Mouse (Mus musculus): ENCODE measurements around the gene Dgcr8.

The Dgcr8 gene

DNA sequence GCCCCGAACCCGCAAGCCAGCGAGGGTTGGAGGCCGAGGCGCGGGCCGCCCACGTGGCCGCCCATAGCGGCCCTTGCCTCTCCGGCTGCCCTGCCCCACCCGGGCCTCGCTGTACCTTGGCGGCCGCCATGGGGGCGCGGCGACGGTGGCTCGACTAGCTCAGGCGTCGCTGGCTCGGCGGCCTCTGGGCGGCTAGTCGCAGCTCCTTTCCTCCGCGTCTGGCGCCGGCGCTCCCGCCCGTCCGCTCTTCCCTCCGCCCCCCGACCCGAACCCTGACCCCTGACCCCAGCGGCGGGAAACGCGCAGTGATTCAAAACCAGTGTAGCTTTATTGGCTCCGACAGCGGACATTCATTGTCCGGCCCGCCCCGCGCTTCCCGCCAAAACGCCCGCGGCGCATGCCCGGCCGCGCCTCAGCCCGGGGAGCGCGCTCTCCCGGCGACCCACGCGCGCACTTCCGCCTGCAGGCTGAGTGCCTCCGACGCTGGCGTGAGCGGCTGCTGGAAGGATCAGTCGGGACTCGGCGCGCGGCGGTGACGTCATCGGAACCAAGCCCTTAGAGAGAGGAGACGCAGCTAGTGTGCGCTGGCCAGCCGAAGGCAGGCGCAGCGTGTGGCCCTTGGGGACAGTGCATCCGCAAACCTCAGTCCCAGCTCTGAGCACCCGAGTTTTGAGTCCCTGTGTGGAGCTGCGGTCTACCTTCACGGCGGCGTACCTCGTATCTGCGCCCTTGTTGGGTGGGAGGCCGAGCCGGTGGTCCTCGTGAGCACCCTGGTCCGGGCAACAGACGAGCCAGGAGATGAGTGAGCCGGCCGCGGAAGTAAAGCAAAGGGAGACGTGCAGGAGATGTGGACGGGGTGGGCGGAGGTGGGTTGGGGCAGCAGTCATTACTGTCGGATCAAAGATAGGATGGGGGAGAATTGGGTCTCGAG is 40.3 kb downstream of the Dgcr8 start, which contains the start of the genes Trmt2a and Ranbp1:
Trmt2a (plus strand) TSS at position 247 of the 931 bp plus-strand sequence.
Ranbp1 (minus strand) TSS at position 300 of the 931 bp plus-strand sequence.
- peak; percentile 99 for DNase-seq

DNA sequence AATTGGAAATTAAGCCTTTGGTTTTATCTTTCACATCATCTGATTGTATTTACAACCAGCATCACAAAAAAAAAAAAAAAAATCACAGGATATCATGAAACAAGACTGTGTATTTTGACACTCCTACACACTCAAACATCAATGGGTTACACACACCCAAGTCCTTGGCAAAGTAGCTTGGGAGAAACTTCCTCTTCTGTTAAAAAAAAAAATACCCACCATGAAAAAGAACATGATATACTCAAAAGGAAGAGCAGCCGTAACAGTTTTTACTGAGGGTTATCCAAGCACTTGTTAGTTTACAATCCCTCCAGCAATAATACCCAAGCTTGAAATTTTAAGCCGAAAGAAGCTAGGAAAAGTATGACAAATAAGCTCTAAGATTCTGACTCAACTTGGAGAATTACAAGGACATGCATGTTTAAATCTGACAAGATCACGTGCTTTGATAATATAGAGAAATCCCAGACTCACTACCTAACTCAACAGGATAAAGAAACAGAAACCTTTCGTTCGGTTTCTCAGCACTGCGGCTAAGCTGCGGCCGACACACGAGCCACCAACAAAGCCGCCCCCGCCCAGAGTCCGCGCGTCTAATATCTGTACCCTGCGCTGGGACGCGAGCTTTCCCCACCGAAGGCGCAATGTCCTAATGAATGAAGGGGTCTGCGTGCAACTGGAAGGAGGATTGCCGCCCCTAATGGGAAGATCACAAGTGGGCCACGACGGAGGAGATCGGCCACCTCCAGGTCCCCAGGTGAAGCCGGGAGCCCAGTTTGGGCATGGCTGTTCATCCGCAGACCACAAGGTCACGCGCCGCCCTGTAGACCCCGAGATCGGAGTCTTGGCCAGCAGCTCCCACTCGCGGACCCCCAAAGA is 41.3 kb downstream of the Dgcr8 start:
- no peak for DNase-seq

- DNase-seq, result no peak
These were observed 47.5 kb downstream of the Dgcr8 start for GRCm38 (mm10) chr16:18241581-18241980.

GRCm38 (mm10) chr16:18236676-18237501 is 52.2 kb downstream of the Dgcr8 start:
- DNase-seq, result no peak

- peak; percentile 73 for DNase-seq
These were observed 53.5 kb downstream of the Dgcr8 start for GRCm38 (mm10) chr16:18235389-18236065.

GRCm38 (mm10) chr16:18234671-18235388 is 54.2 kb downstream of the Dgcr8 start, which contains the start of gene Zdhhc8:
TSS of gene Zdhhc8 (minus strand) at chr16:18235136.
- DNase-seq, result peak; percentile 80

DNA sequence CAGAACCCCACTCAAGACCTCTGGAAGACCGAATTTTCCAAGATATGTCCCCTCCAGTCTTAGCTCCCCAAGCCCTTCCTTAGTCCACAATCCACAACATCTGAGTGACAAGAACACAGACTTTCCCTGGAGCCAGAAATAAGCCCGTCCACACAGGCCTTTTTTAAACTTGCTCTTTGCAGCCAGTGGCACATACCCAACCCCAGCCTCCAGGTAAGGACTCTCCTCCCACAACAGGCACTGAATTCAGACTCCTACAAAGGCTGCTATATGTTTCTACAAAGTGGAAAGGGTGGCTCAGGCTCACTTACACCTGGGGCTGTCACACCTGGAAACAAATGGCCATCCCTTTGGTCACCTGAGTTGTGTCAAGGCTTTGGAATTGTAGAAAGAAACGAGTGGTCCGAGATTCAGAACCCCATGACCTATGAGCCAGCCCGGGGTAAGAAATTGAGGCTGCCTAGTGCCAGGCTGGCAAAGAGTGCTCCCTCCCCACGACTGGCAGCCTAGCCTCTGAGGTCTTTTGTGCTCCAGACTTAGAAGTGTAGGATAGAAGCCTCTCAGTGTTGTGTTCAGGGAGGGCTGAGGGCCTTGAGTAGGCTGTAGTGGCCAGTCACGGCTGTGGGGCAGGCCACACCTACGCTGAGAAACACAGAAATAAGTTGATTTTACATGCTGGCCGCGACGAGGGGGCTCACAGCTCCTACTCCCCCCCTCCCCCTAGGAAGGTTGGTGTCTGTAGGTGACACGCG is 55.0 kb downstream of the Dgcr8 start:
- DNase-seq, result no peak

DNA sequence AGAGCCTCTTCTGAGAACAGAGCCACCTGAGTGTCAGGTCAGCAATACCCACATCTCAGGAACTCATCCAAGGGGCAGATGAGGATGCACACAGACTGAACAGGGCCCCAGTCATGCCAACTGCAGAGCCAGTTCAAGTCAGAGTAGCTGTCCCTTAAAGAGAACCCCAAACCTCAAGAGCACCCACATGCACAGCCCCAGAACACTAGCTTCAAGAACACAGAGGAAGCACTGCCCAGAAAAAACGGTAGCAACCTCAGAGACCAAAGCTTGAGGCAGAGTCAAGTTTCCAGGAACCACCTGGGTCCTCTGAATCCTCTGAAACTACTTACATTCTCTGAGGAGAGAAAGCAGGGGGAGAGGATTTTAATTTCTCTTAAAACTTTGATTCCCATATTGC is 55.6 kb downstream of the Dgcr8 start:
- DNase-seq, result no peak

- no peak for DNase-seq
These were observed 57.6 kb downstream of the Dgcr8 start for GRCm38 (mm10) chr16:18231451-18231850.

GRCm38 (mm10) chr16:18231047-18231446 is 58.0 kb downstream of the Dgcr8 start:
- DNase-seq, result no peak

- DNase-seq, result no peak
These were observed 58.4 kb downstream of the Dgcr8 start for GRCm38 (mm10) chr16:18230617-18231016.

DNA sequence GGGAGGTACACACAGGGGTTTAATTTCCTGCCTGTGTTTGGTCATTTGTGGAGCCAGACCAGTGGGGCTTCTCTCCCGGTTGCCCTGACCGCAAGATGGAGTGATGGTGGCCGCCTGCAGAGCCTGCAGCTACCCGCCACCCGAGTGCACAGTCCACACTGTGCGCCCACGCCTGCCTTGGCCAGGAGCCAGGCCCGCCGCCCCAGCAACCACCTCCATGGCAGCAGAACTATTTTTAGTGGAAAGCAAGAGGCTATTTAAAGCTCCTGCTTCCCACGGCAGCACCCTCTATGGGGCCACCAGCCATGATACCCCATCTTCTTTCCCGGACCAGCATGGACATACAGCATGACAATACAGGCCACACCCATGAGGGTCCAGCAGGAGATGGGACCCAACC is 59.4 kb downstream of the Dgcr8 start:
- peak; percentile 95 for DNase-seq

DNA sequence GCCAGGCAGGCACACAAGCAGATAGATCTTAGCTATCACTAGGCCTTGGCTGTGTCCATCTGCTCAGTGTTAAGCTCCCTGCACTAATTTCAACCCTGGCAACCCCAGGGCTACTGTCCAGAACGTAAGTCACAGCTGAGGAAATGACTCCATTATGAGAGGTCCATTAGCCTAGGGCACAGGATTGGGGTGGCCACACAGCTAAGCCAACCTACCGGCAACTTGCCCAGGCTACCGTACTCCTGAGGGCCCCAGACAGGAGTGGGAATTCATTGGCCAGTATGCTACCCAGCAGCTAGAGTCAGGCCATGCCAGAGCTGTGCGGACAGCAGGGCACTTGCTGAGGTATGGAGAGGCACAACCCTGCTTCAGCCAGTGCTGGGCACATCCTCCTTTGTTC is 60.2 kb downstream of the Dgcr8 start:
- no peak for DNase-seq

- no peak for DNase-seq
These were observed 61.1 kb downstream of the Dgcr8 start for GRCm38 (mm10) chr16:18227897-18228422.

GRCm38 (mm10) chr16:18227187-18227586 is 61.9 kb downstream of the Dgcr8 start:
- no peak for DNase-seq

GRCm38 (mm10) chr16:18222188-18222587 is 66.9 kb downstream of the Dgcr8 start:
- no peak for DNase-seq

- no peak for DNase-seq
These were observed 67.5 kb downstream of the Dgcr8 start for GRCm38 (mm10) chr16:18221543-18221898.

GRCm38 (mm10) chr16:18220856-18221542 is 68.0 kb downstream of the Dgcr8 start:
- DNase-seq, result no peak

DNA sequence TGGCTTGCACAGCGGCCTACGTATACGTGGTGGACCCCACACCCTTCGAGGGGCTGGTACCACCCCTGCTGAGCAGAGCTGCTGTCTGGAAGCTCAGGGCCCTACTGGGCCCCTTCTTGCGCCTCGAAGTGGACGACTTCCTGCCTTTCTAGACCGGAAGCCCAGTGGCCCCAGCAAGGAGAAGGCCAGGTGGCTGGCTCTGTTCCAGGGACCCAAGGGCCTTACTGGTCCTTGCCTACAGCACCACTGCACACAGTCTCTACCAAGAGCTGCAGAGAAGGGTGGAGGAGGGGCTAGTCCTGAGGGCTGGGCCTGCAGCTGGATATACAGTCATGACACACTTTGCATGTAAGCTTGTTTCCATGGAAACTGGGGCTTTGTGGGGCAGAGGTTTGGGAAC is 69.0 kb downstream of the Dgcr8 start:
- peak; percentile 63 for DNase-seq

GRCm38 (mm10) chr16:18218580-18218996 is 70.5 kb downstream of the Dgcr8 start:
- DNase-seq, result no peak
